Mouse (Mus musculus) adipocyte (in vitro differentiated cells): ENCODE results near the gene Lpcat2.

Experiments
- DNase-seq: peaks from one replicate; pipeline ENCODE4 v3.0.0-alpha.2; 2016; ENCODE audit warnings: low spot score

Gene Lpcat2

DNA sequence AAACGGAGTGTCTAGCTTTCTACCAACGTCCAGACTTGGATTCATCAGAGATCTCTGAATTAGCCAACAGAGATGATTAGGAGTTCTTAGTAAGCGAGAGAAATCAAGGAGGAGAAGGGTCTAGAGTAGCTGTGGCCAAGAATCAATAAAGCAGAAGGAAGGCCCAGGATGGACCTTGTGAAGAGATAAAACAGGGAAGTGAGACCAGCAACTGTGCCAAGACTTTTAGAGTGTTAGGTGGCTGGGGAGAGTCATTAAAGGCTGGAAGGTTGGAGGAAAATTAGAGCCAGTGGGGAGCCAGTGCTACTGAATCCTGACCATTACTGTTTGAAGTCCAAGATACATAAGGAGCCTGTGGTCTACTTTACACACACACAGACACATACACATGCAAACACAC, 56.3 kb downstream of the Lpcat2 start:
- DNase-seq, result no peak

- DNase-seq, result peak; percentile 9
Measured at GRCm38 (mm10) chr8:92913396-92913795, 58.3 kb downstream of the Lpcat2 start.

DNA sequence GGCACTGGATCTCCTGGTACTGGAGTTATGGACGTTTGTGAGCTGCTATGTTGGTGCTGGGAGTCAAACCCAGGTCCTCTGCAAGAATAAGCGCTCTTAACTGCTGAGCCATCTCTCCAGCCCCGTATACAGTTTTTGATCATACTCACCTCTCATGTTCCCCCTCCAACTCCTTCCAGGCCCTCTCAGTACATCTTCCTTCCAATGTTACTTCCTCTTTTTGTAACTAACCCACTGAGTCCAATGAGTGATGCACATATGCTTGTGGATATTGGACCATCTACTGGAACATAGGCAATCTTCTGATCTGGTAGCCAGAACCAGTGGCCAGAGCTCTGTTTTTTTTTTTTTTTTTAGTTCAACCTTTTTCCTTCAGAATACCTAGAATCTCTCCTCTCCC, 60.9 kb downstream of the Lpcat2 start:
- no peak for DNase-seq

GRCm38 (mm10) chr8:92921768-92922167, 66.6 kb downstream of the Lpcat2 start:
- DNase-seq, result no peak

DNA sequence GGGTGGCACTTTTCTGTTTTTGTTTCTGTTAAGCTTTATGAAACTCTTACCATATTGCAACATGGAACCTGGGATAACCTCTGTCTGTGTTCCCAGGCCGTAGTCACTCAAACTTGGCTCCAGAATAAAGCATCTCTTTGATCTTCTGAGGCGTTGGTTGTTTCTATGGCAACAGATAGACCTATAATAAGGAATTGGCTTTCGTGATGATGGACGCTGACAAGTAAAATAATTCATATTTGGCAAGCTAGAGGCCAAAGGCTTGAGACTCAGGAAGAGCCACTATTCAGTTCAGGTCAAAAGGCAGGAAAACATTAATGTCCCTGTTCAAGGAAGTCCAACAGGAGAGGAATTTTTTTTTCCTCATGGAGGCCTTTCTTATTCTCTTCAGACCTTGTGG, 73.8 kb downstream of the Lpcat2 start:
- DNase-seq, result peak; percentile 16

GRCm38 (mm10) chr8:92938056-92938455, 82.9 kb downstream of the Lpcat2 start:
- no peak for DNase-seq

DNA sequence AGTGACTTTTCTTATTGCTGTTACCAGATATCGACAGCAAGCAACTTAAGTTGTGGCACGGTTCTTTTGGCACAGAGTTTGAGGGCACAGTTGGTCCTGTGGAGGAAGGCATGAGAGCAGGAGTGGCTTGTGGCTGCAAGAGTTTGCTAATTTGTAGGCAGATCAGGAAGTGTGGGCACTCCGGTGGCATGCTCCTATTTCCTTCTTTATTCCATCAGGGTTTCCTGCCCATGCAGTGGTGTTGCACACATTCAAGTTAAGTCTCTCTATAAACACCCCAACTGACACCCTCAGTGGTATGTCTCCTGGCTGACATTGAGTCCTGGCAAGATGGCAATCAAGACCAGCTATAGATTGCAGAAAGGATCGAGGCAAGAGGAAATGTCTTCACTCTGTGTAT, 93.9 kb downstream of the Lpcat2 start:
- no peak for DNase-seq

DNA sequence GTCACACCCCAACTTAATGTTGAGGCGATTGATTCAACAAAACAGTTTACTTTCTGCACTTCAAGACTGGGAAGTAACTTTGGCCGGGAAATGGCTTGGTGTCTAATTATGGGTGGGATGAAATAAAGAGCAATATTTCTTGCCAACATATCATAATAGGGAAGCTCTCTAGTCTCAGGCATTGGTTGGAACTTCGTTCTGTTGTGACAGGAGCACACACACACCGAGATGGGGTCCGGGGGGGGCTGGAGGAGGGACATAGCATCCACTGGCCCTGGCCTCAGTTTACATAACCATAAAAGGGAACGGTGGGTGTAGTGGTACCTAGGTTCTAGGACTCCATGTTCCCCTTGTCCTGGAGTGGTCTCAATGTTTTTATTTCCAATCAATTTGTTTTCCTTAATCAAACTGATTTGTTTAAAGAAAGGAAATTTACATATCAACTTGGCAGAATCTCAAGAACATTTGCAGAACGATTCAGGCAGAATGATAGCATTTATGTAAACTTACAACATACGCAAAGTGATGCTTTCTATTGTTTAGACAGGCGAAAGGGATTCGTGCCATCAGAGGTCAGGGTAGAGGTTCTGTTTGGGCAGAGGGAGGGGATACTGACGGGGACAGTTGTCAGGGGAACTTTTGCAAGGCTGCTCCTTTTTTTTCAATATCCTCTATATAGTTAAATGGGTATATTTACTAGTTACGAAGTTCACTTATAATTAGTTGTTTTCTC, 95.7 kb downstream of the Lpcat2 start:
- DNase-seq, result no peak

- DNase-seq, result no peak
Measured at GRCm38 (mm10) chr8:92954044-92954443, 98.9 kb downstream of the Lpcat2 start.

GRCm38 (mm10) chr8:92959779-92960178, 104.6 kb downstream of the Lpcat2 start, which contains the start of gene Slc6a2:
TSS of gene Slc6a2 (plus strand) at chr8:92960079.
- DNase-seq, result no peak

DNA sequence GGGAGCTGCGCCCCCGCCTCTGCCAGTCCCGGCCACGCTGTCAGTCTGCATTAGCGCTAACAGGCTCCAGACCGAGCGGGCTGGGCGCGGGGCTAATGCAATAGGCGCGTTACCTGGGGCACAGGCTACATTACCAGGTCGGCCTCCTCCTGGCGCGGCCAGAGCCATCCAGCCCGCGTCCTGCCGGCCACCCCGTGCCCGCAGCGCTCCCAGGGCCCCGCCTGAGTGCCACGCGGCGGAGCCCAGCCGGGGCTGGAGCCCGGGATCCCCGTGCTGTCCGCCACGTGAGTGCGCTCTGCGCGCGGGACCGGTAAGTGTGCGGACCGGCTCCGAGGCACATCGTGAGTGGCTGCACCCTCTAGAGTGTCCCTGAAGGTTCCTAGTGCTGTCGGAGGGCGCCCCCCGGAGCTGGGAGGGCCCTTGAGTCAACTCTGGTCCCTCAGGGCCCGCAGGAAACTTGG, 105.3 kb downstream of the Lpcat2 start:
- DNase-seq, result no peak

DNA sequence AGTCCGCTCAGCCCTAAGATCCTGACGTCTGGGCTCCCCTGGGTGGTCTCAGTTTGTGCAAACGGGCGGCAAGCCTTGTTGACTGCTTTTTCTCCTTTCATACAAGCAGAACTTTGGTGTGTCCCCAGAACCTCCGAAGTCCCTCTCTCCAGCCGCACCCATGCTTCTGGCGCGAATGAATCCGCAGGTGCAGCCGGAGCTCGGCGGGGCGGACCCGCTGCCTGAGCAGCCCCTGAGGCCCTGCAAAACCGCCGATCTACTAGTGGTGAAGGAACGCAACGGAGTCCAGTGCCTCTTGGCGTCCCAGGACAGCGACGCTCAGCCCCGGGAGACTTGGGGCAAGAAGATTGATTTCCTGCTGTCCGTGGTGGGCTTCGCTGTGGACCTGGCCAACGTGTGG, 105.9 kb downstream of the Lpcat2 start:
- no peak for DNase-seq

DNA sequence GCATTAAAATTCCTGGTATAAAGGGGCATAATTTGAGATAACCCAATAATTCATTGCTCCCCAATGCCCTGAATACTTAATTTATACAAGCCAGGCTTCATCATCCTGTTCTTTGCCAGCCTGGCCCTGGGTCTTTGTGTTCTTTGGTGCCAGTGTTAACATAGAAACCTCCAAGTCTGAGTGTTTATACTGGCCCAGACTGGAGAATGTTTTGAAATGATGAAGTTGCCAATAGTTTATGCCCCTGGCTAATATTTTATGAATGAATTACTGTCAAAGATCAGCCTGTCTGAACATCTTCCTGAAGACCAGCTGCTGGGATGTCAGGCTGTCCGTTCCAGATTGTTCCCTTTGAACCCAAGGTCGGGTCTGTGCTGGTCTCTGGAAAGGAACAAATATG, 109.4 kb downstream of the Lpcat2 start:
- peak; percentile 59 for DNase-seq
